Mouse (Mus musculus) liver, adult 2 months (tissue): ENCODE measurements at regions not wholly inside any gene's neighbourhood (a gene's known extent, or its start where the extent isn't known, plus 50 kb on each side); places are given as distances from the start of the nearest gene placed in this dataset.

ENCODE experiments used
- CTCF ChIP-seq: fragments of 200-500 bp; IDR thresholded peaks from 2 replicates; pipeline ENCODE4 v1.5.1; 2011; ENCODE audit warnings: low read depth, low read length, control low read depth
- POLR2A ChIP-seq: fragments of 200-500 bp; IDR thresholded peaks from 2 replicates; pipeline ENCODE4 v1.6.1; 2011; ENCODE audit warnings: low read length, control low read depth; ENCODE audit not compliant: insufficient read depth; ENCODE audit errors: extremely low read depth

- TF ChIP-seq CTCF (no peak), POLR2A (no peak)
These were observed 116.2 kb upstream of the Pkdcc start for GRCm38 (mm10) chr17:83098679-83099413.
